Mouse (Mus musculus) bone marrow, adult 2 months (tissue): Measurements from ENCODE around the gene Flt3l. TPM values are rescaled to one million over a fixed set of nuclear protein-coding genes. Genes with fewer than 3 reads are reported as not detected.
"Not testable (repeated sequence)": the region's sequence is repeated elsewhere in the genome, so short reads cannot be mapped to it uniquely, and the experiment has no call there.

Source experiments
- H3K27ac ChIP-seq: fragments of 200-500 bp; 2 replicates; pipeline ENCODE4 v1.5.1; 2012; ENCODE audit warnings: low read depth, mild to moderate bottlenecking, control low read depth, inconsistent platforms, low read length; ENCODE audit not compliant: control insufficient read depth, poor library complexity, insufficient read depth
- H3K4me1 ChIP-seq: fragments of 200-500 bp; 2 replicates; pipeline ENCODE4 v1.6.1; 2011; ENCODE audit warnings: low read length; ENCODE audit not compliant: control insufficient read depth, insufficient read depth
- H3K4me3 ChIP-seq: fragments of 200-500 bp; replicated peaks from 2 replicates; pipeline ENCODE3; 2011; ENCODE audit warnings: mild to moderate bottlenecking, low read depth, low read length, control low read depth; ENCODE audit not compliant: control insufficient read depth
- CTCF ChIP-seq: fragments of 200-500 bp; IDR thresholded peaks from 2 replicates; pipeline ENCODE4 v1.5.1; 2011; ENCODE audit warnings: low read length, control low read depth; ENCODE audit not compliant: control insufficient read depth, insufficient read depth
- POLR2A ChIP-seq: fragments of 200-500 bp; IDR thresholded peaks from 2 replicates; pipeline ENCODE4 v1.6.1; 2011; ENCODE audit warnings: low read depth, mild to moderate bottlenecking, control low read depth, low read length, borderline replicate concordance; ENCODE audit not compliant: control insufficient read depth
- WGBS: fragments of 180-500 bp; shearing (Covaris S2); methylation state at CpG from one replicate; pipeline ENCODE4 v1.1.7; 2018; 5-methylcytosine and 5-hydroxymethylcytosine counted together
- polyA plus RNA-seq: library from polyadenylated mRNA; stranded (reverse); fragments of >200 nt; gene quantifications from 2 replicates; pipeline ENCODE4 v1.2.4, GENCODE M21; 2011; ENCODE audit warnings: low replicate concordance; ENCODE audit not compliant: missing spikeins, insufficient read depth, insufficient read length

The Flt3l gene
- polyA plus RNA-seq, 1 experiment = 85.0 TPM

GRCm38 (mm10) chr7:45097479-45097878, 38.8 kb downstream of the Flt3l start:
- WGBS = 7% methylated on average over 6 of the region's 6 CpGs

GRCm38 (mm10) chr7:45095965-45096364, 40.3 kb downstream of the Flt3l start:
- WGBS = 88% methylated on average over 14 of the region's 14 CpGs
- not testable (repeated sequence) for H3K4me1 ChIP-seq, H3K27ac ChIP-seq, H3K4me3 ChIP-seq

More at GRCm38 (mm10) chr7:45097479-45097878, 38.8 kb downstream of the Flt3l start:
- no peak overlapping the region for H3K27ac ChIP-seq
- TF ChIP-seq CTCF (no peak), POLR2A (no peak)
- H3K4me1 ChIP-seq = no peaks in the 10 kb centered on the region
- H3K4me3 ChIP-seq = no peak overlapping the region

- Histone ChIP-seq H3K27ac (no peak overlapping the region), H3K4me3 (no peak overlapping the region), H3K4me1 (no peaks in the 10 kb centered on the region)
- no peak for TF ChIP-seq POLR2A
- no peak for TF ChIP-seq CTCF
- 70% methylated on average over 6 of the region's 6 CpGs for WGBS
Observed at GRCm38 (mm10) chr7:45095367-45095766, 40.9 kb downstream of the Flt3l start.

GRCm38 (mm10) chr7:45094121-45094520, 42.1 kb downstream of the Flt3l start:
- Histone ChIP-seq H3K27ac (no peak overlapping the region), H3K4me1 (no peaks in the 10 kb centered on the region), H3K4me3 (no peak overlapping the region)
- 72% methylated on average over 7 of the region's 7 CpGs for WGBS
- TF ChIP-seq CTCF = no peak
- TF ChIP-seq POLR2A = no peak

- WGBS = 51% methylated on average over 18 of the region's 18 CpGs
- Histone ChIP-seq H3K4me3 (no peak overlapping the region), H3K4me1 (no peaks in the 10 kb centered on the region), H3K27ac (no peak overlapping the region)
- no peak for TF ChIP-seq POLR2A
- no peak for TF ChIP-seq CTCF
Observed at GRCm38 (mm10) chr7:45093516-45093905, 42.7 kb downstream of the Flt3l start.

- H3K4me3 ChIP-seq = no peak overlapping the region
- WGBS = 70% methylated on average over 12 of the region's 12 CpGs
- no peaks in the 10 kb centered on the region for H3K4me1 ChIP-seq
- no peak overlapping the region for H3K27ac ChIP-seq
- TF ChIP-seq POLR2A = no peak
- no peak for TF ChIP-seq CTCF
Observed at GRCm38 (mm10) chr7:45092828-45093515, 43.3 kb downstream of the Flt3l start.

GRCm38 (mm10) chr7:45092048-45092447, 44.2 kb downstream of the Flt3l start, which contains the start of gene Rcn3:
Gene Rcn3, minus strand, starts transcription at chr7:45092221.
- no peak for TF ChIP-seq CTCF
- peak; percentile 27; the same call in 1 of the 2 replicates for TF ChIP-seq POLR2A
- H3K4me1 ChIP-seq = no peaks in the 10 kb centered on the region
- peak within 1 kb of the TSS; percentile 31 for H3K4me3 ChIP-seq
- H3K27ac ChIP-seq = no peak within 1 kb of the TSS
- under 1% methylated on average over 16 of the region's 16 CpGs for WGBS

- H3K27ac ChIP-seq = no peak overlapping the region
- no peaks in the 10 kb centered on the region for H3K4me1 ChIP-seq
- H3K4me3 ChIP-seq = peak overlapping the region; percentile 12
- 7% methylated on average over 35 of the region's 35 CpGs for WGBS
- TF ChIP-seq CTCF (no peak), POLR2A (no peak)
Observed at GRCm38 (mm10) chr7:45091001-45091990, 44.9 kb downstream of the Flt3l start.
